Mouse (Mus musculus): ENCODE results near the gene R3hdml.

DNA sequence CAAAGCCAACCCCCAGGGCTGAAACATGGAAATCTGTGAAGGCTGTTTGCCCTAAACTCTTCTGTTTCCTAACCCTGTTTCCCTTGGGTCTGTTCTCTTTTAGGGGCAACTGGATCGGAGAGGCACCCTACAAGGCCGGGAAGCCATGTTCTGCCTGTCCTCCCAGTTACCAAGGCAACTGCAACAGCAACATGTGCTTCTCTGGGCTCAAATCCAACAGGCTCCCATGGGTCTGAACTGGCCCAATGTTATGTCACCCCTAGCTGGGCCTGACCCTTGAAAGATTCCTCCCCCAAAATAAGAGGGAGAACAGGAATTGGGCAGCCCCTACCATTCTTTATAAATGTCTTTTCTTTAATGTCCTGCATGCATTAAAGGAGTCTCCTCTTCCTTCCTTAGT lies 10.1 kb downstream of the R3hdml start:
- no peak for TF ChIP-seq CTCF (IDR thresholded peaks at IDR 0.05; ENCODE audit: low read depth)
- no peak for TF ChIP-seq EP300 (IDR thresholded peaks at IDR 0.05; ENCODE audit: low read depth)

Data from liver, embryonic 14.5 days (tissue).